Comparison of ENCODE assay signal across 26 mouse cellular contexts in genomic region chr3:89221167-89221566, GRCm38 (mm10). TPM values are rescaled to one million over a fixed set of nuclear protein-coding genes. Genes with fewer than 3 reads are reported as not detected.
DNase-seq lines count a peak whose midpoint lies in the region; ATAC-seq and TF ChIP-seq lines count a peak whose summit lies in the region.
"Had no signal": no experiment of that assay in that cellular context is flagged by ENCODE, and none has a peak within 500 bp of the region (broad histone marks: within the 10 kb centered on the region; RNA-seq: fewer than 3 reads in every experiment).

No protein-coding gene starts in this region.

- no peak overlapping the region for H3K4me2 ChIP-seq in hindbrain, embryonic 16.5 days (ENCODE audit: low read length)
- no peak overlapping the region for H3K4me2 ChIP-seq in midbrain, embryonic 12.5 days (replicated peaks)
- H3K4me2 ChIP-seq in midbrain, embryonic 14.5 days (ENCODE audit: low read length) = no peak overlapping the region
- peak overlapping the region; percentile 5; the same call in 1 of the 2 replicates for H3K4me2 ChIP-seq in forebrain, embryonic 13.5 days
- H3K4me2 ChIP-seq: embryonic facial prominence, embryonic 13.5 days; heart, embryonic 11.5 days; limb, embryonic 13.5 days; liver, embryonic 12.5 days had no signal

- DNase-seq in hindbrain, embryonic 10.5 days (ENCODE audit: low spot score) = no peak
- DNase-seq in midbrain, embryonic 14.5 days = no peak
- no peak for DNase-seq in kidney, postnatal 36 days
- DNase-seq: adrenal gland, adult 2 months; B cell, adult 2 months; cerebellum, adult 11-12 months; cerebellum, postnatal 14 days; gastrocnemius, postnatal 14 days; heart, adult 11 months; kidney, adult 2 months; lung, adult 18-20 months; lung, postnatal 10 days; retina, postnatal 1 day; thymus, postnatal 25 days had no signal

- no peak overlapping the region; the same call in 1 of the 2 replicates for H3K9ac ChIP-seq in hindbrain, embryonic 16.5 days (ENCODE audit: low read depth, low read length)
- H3K9ac ChIP-seq in midbrain, embryonic 12.5 days (replicated peaks) = no peak overlapping the region
- no peak overlapping the region for H3K9ac ChIP-seq in midbrain, embryonic 14.5 days (replicated peaks; ENCODE audit: low read length)
- no peak overlapping the region for H3K9ac ChIP-seq in forebrain, embryonic 13.5 days
- H3K9ac ChIP-seq: embryonic facial prominence, embryonic 13.5 days; limb, embryonic 13.5 days; liver, embryonic 12.5 days had no signal

- no peaks in the 10 kb centered on the region for H3K27me3 ChIP-seq in hindbrain, embryonic 10.5 days (ENCODE audit: insufficient read depth, poor library complexity, severe bottlenecking)
- H3K27me3 ChIP-seq in hindbrain, embryonic 16.5 days (replicated peaks; ENCODE audit: control insufficient read depth, insufficient read depth, low read length) = no peaks in the 10 kb centered on the region
- H3K27me3 ChIP-seq in midbrain, embryonic 12.5 days = no peaks in the 10 kb centered on the region
- H3K27me3 ChIP-seq in midbrain, embryonic 14.5 days (ENCODE audit: control insufficient read depth, insufficient read depth, low read length) = no peaks in the 10 kb centered on the region
- no peaks in the 10 kb centered on the region for H3K27me3 ChIP-seq in forebrain, embryonic 13.5 days
- H3K27me3 ChIP-seq: CH12.LX; limb, embryonic 13.5 days; Patski had no signal

- no peak for ATAC-seq in hindbrain, embryonic 16.5 days
- no peak for ATAC-seq in midbrain, embryonic 12.5 days (ENCODE audit: low FRiP score, low read depth)
- ATAC-seq in midbrain, embryonic 14.5 days (ENCODE audit: low FRiP score, low TSS enrichment) = no peak
- no peak for ATAC-seq in forebrain, embryonic 13.5 days
- ATAC-seq: liver, embryonic 12.5 days; Patski had no signal

- TF ChIP-seq CTCF in cortical plate, adult 2 months (IDR thresholded peaks at IDR 0.05; ENCODE audit: extremely low read depth, insufficient read depth, low read length) = no peak

- WGBS in hindbrain, embryonic 10.5 days = 73% methylated on average over 5 of the region's 5 CpGs
- 63% methylated on average over 5 of the region's 5 CpGs for WGBS in hindbrain, embryonic 16.5 days
- WGBS in midbrain, embryonic 12.5 days = 75% methylated on average over 5 of the region's 5 CpGs
- WGBS in midbrain, embryonic 14.5 days = 62% methylated on average over 5 of the region's 5 CpGs
- WGBS in forebrain, embryonic 13.5 days = 65% methylated on average over 5 of the region's 5 CpGs

- H3K4me1 ChIP-seq in hindbrain, embryonic 10.5 days (replicated peaks) = peaks cover 91% of the 10 kb centered on the region
- H3K4me1 ChIP-seq in hindbrain, embryonic 16.5 days (ENCODE audit: control insufficient read depth, insufficient read depth, low read depth, low read length) = peaks cover 23% of the 10 kb centered on the region
- H3K4me1 ChIP-seq in midbrain, embryonic 12.5 days = peaks cover 71% of the 10 kb centered on the region
- H3K4me1 ChIP-seq in midbrain, embryonic 14.5 days (ENCODE audit: control insufficient read depth, insufficient read depth, low read length) = peaks cover 28% of the 10 kb centered on the region
- peaks cover 1% of the 10 kb centered on the region; the same call in 1 of the 2 replicates for H3K4me1 ChIP-seq in cortical plate, adult 2 months (ENCODE audit: control insufficient read depth, insufficient read depth, low read length)
- H3K4me1 ChIP-seq in forebrain, embryonic 13.5 days = peaks cover 79% of the 10 kb centered on the region

- TF ChIP-seq POLR2A in cortical plate, adult 2 months (IDR thresholded peaks at IDR 0.05; ENCODE audit: extremely low read depth, insufficient read depth, low read length) = no peak

- H3K27ac ChIP-seq in hindbrain, embryonic 10.5 days = 0 out of 2 replicates have a peak overlapping the region, but pooled peaks have one; percentile 12
- H3K27ac ChIP-seq in hindbrain, embryonic 16.5 days (ENCODE audit: low read depth, low read length) = no peak overlapping the region
- H3K27ac ChIP-seq in midbrain, embryonic 12.5 days (replicated peaks) = peak overlapping the region; percentile 49
- H3K27ac ChIP-seq in midbrain, embryonic 14.5 days (replicated peaks; ENCODE audit: low read depth, low read length) = no peak overlapping the region
- H3K27ac ChIP-seq in cortical plate, adult 2 months (ENCODE audit: insufficient read depth, low read length) = 0 out of 2 replicates have a peak overlapping the region, but pooled peaks have one; percentile 27
- H3K27ac ChIP-seq in forebrain, embryonic 13.5 days = peak overlapping the region; percentile 57
- H3K27ac ChIP-seq: embryonic facial prominence, embryonic 13.5 days; kidney, postnatal 0 days; limb, embryonic 13.5 days; liver, embryonic 12.5 days had no signal

- no peaks in the 10 kb centered on the region for H3K9me3 ChIP-seq in hindbrain, embryonic 10.5 days
- no peaks in the 10 kb centered on the region for H3K9me3 ChIP-seq in hindbrain, embryonic 16.5 days (ENCODE audit: control insufficient read depth, low read length)
- H3K9me3 ChIP-seq in midbrain, embryonic 12.5 days = no peaks in the 10 kb centered on the region
- H3K9me3 ChIP-seq in midbrain, embryonic 14.5 days (ENCODE audit: control insufficient read depth, low read length) = no peaks in the 10 kb centered on the region
- no peaks in the 10 kb centered on the region for H3K9me3 ChIP-seq in forebrain, embryonic 13.5 days (replicated peaks)
- H3K9me3 ChIP-seq: embryonic facial prominence, embryonic 13.5 days; G1E; limb, embryonic 13.5 days; liver, embryonic 12.5 days had no signal

- H3K36me3 ChIP-seq in hindbrain, embryonic 10.5 days = peaks cover 81% of the 10 kb centered on the region
- H3K36me3 ChIP-seq in hindbrain, embryonic 16.5 days (ENCODE audit: control insufficient read depth, insufficient read depth, low read length) = no peaks in the 10 kb centered on the region; the same call in 1 of the 2 replicates
- peaks cover 61% of the 10 kb centered on the region for H3K36me3 ChIP-seq in midbrain, embryonic 12.5 days
- peaks cover 20% of the 10 kb centered on the region for H3K36me3 ChIP-seq in midbrain, embryonic 14.5 days (ENCODE audit: control insufficient read depth, insufficient read depth, low read length)
- peaks cover 60% of the 10 kb centered on the region for H3K36me3 ChIP-seq in forebrain, embryonic 13.5 days (ENCODE audit: poor library complexity, severe bottlenecking)
- H3K36me3 ChIP-seq: G1E; liver, embryonic 12.5 days had no signal

- no peak overlapping the region for H3K4me3 ChIP-seq in hindbrain, embryonic 10.5 days
- H3K4me3 ChIP-seq in hindbrain, embryonic 16.5 days (ENCODE audit: low read length) = no peak overlapping the region
- H3K4me3 ChIP-seq in midbrain, embryonic 12.5 days = no peak overlapping the region
- no peak overlapping the region for H3K4me3 ChIP-seq in midbrain, embryonic 14.5 days (replicated peaks; ENCODE audit: low read depth, low read length)
- no peak overlapping the region for H3K4me3 ChIP-seq in cortical plate, adult 2 months (ENCODE audit: insufficient read depth, low read length)
- no peak overlapping the region for H3K4me3 ChIP-seq in forebrain, embryonic 13.5 days
- H3K4me3 ChIP-seq: embryonic facial prominence, embryonic 13.5 days; limb, embryonic 13.5 days; liver, embryonic 12.5 days had no signal

RNA-seq across cellular contexts. Expression of gene Mtx1, which starts 5.7 kb away (rescaled TPM):
- polyA plus RNA-seq in hindbrain, embryonic 10.5 days (2016; fragmentation: Nextera tagmentation; extraction: Ambion mirVana) = 228 and 232 TPM in 2 replicates
- 163 and 166 TPM in 2 replicates for polyA plus RNA-seq in hindbrain, embryonic 16.5 days (2015; fragmentation: Nextera tagmentation; extraction: Ambion mirVana)
- 183 and 185 TPM in 2 replicates for polyA plus RNA-seq in midbrain, embryonic 12.5 days (2016; fragmentation: Nextera tagmentation; extraction: Ambion mirVana)
- polyA plus RNA-seq in midbrain, embryonic 14.5 days (2014; fragmentation: Nextera tagmentation; extraction: Ambion mirVana) = 144 and 151 TPM in 2 replicates
- polyA plus RNA-seq in cortical plate, adult 2 months (2012; rRNA removed) = 132 and 155 TPM in 2 replicates
- 196 and 201 TPM in 2 replicates for polyA plus RNA-seq in forebrain, embryonic 13.5 days (2015; fragmentation: Nextera tagmentation; extraction: Ambion mirVana)

RNA-seq across cellular contexts. Expression of gene Thbs3, which starts 6.2 kb away (rescaled TPM):
- polyA plus RNA-seq in hindbrain, embryonic 10.5 days (2016; fragmentation: Nextera tagmentation; extraction: Ambion mirVana) = 65.5 and 74.7 TPM in 2 replicates
- 47.5 and 53.0 TPM in 2 replicates for polyA plus RNA-seq in hindbrain, embryonic 16.5 days (2015; fragmentation: Nextera tagmentation; extraction: Ambion mirVana)
- 105 and 107 TPM in 2 replicates for polyA plus RNA-seq in midbrain, embryonic 12.5 days (2016; fragmentation: Nextera tagmentation; extraction: Ambion mirVana)
- polyA plus RNA-seq in midbrain, embryonic 14.5 days (2014; fragmentation: Nextera tagmentation; extraction: Ambion mirVana) = 46.0 and 47.6 TPM in 2 replicates
- 68.9 and 70.6 TPM in 2 replicates for polyA plus RNA-seq in cortical plate, adult 2 months (2012; rRNA removed)
- polyA plus RNA-seq in forebrain, embryonic 13.5 days (2015; fragmentation: Nextera tagmentation; extraction: Ambion mirVana) = 79.2 and 96.1 TPM in 2 replicates

RNA-seq across cellular contexts. Expression of gene Muc1, which starts 7.7 kb away (rescaled TPM):
- polyA plus RNA-seq in hindbrain, embryonic 10.5 days (2016; fragmentation: Nextera tagmentation; extraction: Ambion mirVana) = 1.1 and 1.8 TPM in 2 replicates
- 0.59 and 0.90 TPM in 2 replicates for polyA plus RNA-seq in hindbrain, embryonic 16.5 days (2015; fragmentation: Nextera tagmentation; extraction: Ambion mirVana)
- polyA plus RNA-seq in midbrain, embryonic 12.5 days (2016; fragmentation: Nextera tagmentation; extraction: Ambion mirVana) = 3.8 and 5.2 TPM in 2 replicates
- 2.1 and 2.4 TPM in 2 replicates for polyA plus RNA-seq in midbrain, embryonic 14.5 days (2014; fragmentation: Nextera tagmentation; extraction: Ambion mirVana)
- polyA plus RNA-seq in cortical plate, adult 2 months (2012; rRNA removed) = 0.88 and 0.95 TPM in 2 replicates
- 2.8 and 3.1 TPM in 2 replicates for polyA plus RNA-seq in forebrain, embryonic 13.5 days (2015; fragmentation: Nextera tagmentation; extraction: Ambion mirVana)
- polyA plus RNA-seq: G1E; liver, embryonic 12.5 days had no signal

RNA-seq across cellular contexts. Expression of gene Gba, which starts 18.4 kb away (rescaled TPM):
- polyA plus RNA-seq in hindbrain, embryonic 10.5 days (2016; fragmentation: Nextera tagmentation; extraction: Ambion mirVana) = 41.0 and 50.0 TPM in 2 replicates
- polyA plus RNA-seq in hindbrain, embryonic 16.5 days (2015; fragmentation: Nextera tagmentation; extraction: Ambion mirVana) = 51.8 and 54.0 TPM in 2 replicates
- polyA plus RNA-seq in midbrain, embryonic 12.5 days (2016; fragmentation: Nextera tagmentation; extraction: Ambion mirVana) = 42.4 and 45.8 TPM in 2 replicates
- 42.0 and 47.8 TPM in 2 replicates for polyA plus RNA-seq in midbrain, embryonic 14.5 days (2014; fragmentation: Nextera tagmentation; extraction: Ambion mirVana)
- 85.1 and 86.1 TPM in 2 replicates for polyA plus RNA-seq in cortical plate, adult 2 months (2012; rRNA removed)
- 34.6 and 36.3 TPM in 2 replicates for polyA plus RNA-seq in forebrain, embryonic 13.5 days (2015; fragmentation: Nextera tagmentation; extraction: Ambion mirVana)

RNA-seq across cellular contexts. Expression of gene Krtcap2, which starts 24.6 kb away (rescaled TPM):
- 276 and 282 TPM in 2 replicates for polyA plus RNA-seq in hindbrain, embryonic 10.5 days (2016; fragmentation: Nextera tagmentation; extraction: Ambion mirVana)
- 205 and 227 TPM in 2 replicates for polyA plus RNA-seq in hindbrain, embryonic 16.5 days (2015; fragmentation: Nextera tagmentation; extraction: Ambion mirVana)
- 253 and 255 TPM in 2 replicates for polyA plus RNA-seq in midbrain, embryonic 12.5 days (2016; fragmentation: Nextera tagmentation; extraction: Ambion mirVana)
- polyA plus RNA-seq in midbrain, embryonic 14.5 days (2014; fragmentation: Nextera tagmentation; extraction: Ambion mirVana) = 199 and 237 TPM in 2 replicates
- 58.2 and 61.9 TPM in 2 replicates for polyA plus RNA-seq in cortical plate, adult 2 months (2012; rRNA removed)
- 221 and 237 TPM in 2 replicates for polyA plus RNA-seq in forebrain, embryonic 13.5 days (2015; fragmentation: Nextera tagmentation; extraction: Ambion mirVana)

Comparison
In these comparisons a context has a peak if more than half of its experiments do, and no peak if none do; other contexts are left out.
1. H3K27ac ChIP-seq: peak in hindbrain, embryonic 10.5 days (single experiment), midbrain, embryonic 12.5 days (single experiment), cortical plate, adult 2 months (single experiment) and forebrain, embryonic 13.5 days (single experiment); none in hindbrain, embryonic 16.5 days (single experiment) and midbrain, embryonic 14.5 days (single experiment).